Mouse (Mus musculus) layer of hippocampus, postnatal 10 days (tissue): ENCODE results near the gene 1700025G04Rik. TPM values are rescaled to one million over a fixed set of nuclear protein-coding genes. Genes with fewer than 3 reads are reported as not detected.
A peak's percentile ranks its signal among the peaks of the same experiment; 100 is the strongest.
"Not testable (repeated sequence)": the region's sequence is repeated elsewhere in the genome, so short reads cannot be mapped to it uniquely, and the experiment has no call there.

Source experiments
- DNase-seq, 2 experiments: peaks; one replicate each; pipeline ENCODE4 v3.0.0; 2021; ENCODE audit warnings: low spot score in 2 of 2
- total RNA-seq, 2 experiments: library from RNA; stranded (reverse); gene quantifications; 2 replicates each; pipeline ENCODE4 v1.2.3; 2021

Gene 1700025G04Rik
- total RNA-seq, 2 experiments from 2014 or later: 66.0 to 67.7 TPM

- no peak for DNase-seq
These were observed 228.5 kb downstream of the 1700025G04Rik start for GRCm38 (mm10) chr1:151861334-151861995.

- DNase-seq: no peak
These were observed 231.5 kb downstream of the 1700025G04Rik start for GRCm38 (mm10) chr1:151858474-151858873.

DNA sequence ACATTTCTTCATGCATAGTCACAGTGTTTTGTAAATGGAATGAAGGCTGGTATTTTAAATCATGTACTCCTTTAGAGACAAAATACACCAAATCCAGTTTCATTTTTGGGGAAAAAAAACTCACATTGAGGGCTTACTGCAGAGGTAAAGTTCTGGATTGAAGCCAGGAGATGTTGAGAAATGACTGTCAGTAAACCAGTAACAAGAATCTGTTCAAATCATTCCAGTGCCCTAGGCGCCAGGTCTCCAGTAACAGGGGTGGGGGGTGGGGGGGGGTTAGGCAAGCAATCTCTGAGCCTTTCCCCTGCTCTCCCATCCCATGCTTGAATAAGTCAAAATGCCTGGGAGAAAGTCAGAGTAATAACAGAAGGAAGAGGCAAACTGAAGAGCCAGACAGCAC is 234.4 kb downstream of the 1700025G04Rik start:
- no peak for DNase-seq

- DNase-seq: no peak
These were observed 237.9 kb downstream of the 1700025G04Rik start for GRCm38 (mm10) chr1:151851976-151852375.

DNA sequence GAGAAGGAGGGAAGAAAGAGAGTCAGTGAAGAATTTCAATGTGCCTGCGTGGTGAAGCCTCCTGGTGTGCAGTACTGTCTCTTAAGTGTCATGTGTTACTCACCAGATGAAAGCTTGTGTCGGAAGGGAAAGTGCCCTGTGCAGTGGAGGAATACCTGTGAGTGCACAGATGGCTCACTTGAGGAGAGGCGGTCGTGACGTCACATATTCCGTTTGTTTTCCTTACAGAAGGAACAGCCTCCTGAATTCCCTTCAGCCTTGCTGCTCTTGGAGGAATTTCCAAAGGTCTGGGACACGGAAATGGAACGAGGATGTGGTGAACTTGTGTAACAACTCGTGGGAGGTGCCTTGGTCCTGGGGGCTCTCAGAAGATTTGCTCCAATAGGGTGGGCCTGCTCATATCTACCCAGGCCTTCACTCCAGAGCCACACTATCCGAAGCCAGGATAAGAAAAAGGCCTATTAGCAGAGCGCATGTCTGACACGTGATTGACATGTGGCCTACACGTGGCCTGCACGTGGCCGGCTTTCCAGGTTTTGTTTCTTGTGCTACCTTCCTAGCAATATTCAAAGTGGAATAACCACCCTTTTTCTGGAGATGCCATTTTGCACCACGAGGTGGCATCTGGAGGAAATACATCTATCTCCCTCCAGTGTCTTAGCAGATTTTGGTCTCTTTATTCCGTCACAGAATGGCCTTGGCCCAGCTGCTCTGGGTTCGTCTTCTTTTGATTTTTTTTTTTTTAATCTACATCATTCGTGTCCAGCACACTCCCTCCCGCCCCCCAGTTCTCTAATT is 238.7 kb downstream of the 1700025G04Rik start:
- DNase-seq: peak; percentile 28 to 29

- no peak for DNase-seq
These were observed 239.8 kb downstream of the 1700025G04Rik start for GRCm38 (mm10) chr1:151849993-151850608.

- DNase-seq: no peak
These were observed 241.6 kb downstream of the 1700025G04Rik start for GRCm38 (mm10) chr1:151848286-151848685.

GRCm38 (mm10) chr1:151845926-151846782 is 243.8 kb downstream of the 1700025G04Rik start:
- no peak for DNase-seq

GRCm38 (mm10) chr1:151845252-151845832 is 244.6 kb downstream of the 1700025G04Rik start:
- DNase-seq: no peak

DNA sequence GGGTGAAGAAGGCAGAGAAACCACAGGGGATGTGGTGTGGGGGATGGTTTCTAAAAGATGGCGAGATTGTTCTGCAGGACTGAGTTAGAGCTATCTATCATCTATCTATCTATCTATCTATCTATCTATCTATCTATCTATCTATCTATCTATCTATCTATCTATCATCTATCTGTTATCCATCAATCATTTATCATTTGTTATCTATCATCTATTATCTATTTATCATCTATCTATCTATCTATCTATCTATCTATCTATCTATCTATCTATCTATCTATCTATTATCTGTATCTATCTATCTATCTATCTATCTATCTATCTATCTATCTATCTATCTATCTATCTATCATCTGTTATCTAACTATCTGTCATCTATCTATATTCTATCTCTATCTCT is 249.6 kb downstream of the 1700025G04Rik start:
- DNase-seq: not testable (repeated sequence)

- no peak for DNase-seq
These were observed 254.7 kb downstream of the 1700025G04Rik start for GRCm38 (mm10) chr1:151835261-151835660.

DNA sequence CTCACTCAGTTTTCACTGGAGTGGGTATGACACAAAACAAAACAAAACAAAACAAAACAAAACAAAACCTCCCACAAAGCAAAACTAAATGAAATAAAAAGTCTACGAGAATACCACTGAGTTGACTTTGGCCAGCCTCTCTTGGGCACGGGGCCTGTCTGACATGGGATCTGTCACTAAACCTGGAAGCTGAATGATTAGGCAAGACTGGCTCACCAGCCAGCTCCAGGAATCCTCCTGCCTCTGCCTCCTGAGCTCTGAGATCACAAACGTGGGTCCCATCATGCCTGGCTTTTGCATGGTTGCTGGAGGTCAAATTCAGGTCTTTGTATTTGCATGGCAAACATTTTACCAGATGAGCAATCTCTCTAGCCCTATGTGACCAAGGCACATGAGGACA is 258.1 kb downstream of the 1700025G04Rik start:
- DNase-seq: no peak

DNA sequence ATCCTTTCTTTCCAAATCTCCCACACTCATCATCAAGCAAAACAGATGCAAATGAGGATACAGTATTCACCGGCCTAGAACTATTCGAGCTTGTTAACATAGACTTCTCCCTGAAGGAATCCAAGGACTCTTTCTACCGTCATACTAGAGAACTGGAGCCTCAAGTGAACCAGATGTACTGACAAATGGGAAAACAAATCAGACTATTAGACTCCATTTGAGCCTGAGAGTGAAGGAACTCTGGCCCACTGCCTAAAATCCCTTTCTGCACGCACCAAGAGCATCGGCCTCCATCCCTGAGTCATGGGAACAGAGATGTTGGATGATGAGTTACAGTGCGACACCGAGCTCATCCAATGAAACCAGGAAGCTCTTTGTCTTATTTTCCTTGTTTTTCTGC is 264.9 kb downstream of the 1700025G04Rik start:
- DNase-seq: peak in 1 of 2 experiments; percentile 23

DNA sequence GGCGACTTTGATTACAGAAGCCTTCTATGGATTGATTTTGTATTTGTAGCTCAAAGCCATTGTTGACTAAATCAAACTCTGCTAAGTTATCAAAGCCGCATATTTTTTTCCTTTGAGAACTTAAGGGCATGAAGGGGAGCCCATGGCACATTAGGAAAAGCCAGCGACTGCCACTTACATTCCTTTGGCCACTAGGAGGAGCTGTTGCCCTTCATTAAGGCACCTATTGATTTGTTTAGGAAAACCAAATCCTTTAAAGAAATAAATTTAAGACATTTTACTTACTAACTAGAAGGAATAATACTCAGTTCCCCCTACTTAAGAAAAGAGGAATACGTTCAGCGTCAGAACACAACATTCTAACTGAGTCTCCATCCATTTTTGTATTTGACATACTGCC is 269.5 kb downstream of the 1700025G04Rik start:
- peak; percentile 79 to 80 for DNase-seq

- no peak for DNase-seq
These were observed 270.7 kb downstream of the 1700025G04Rik start for GRCm38 (mm10) chr1:151819190-151819589.

DNA sequence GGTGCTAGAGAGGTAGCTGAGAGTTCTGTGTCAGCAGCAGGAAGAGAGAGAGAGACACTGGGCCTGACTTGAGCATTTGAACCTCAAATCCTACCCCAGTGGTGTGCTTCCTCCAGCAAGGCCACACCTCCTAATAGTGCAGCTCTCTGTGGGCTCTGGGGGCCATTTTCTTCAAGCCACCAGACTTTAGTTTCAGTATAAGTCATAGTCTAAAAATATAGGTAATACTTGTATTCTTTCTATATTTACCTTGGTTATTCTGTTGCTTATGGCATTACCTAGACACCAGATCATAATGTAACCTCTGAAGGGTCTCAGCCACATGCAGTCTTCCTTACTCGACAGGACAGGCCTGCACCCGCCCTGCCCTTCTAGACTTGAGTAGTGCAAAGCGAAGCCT is 273.9 kb downstream of the 1700025G04Rik start:
- no peak for DNase-seq

GRCm38 (mm10) chr1:151812004-151812712 is 277.8 kb downstream of the 1700025G04Rik start:
- no peak for DNase-seq

DNA sequence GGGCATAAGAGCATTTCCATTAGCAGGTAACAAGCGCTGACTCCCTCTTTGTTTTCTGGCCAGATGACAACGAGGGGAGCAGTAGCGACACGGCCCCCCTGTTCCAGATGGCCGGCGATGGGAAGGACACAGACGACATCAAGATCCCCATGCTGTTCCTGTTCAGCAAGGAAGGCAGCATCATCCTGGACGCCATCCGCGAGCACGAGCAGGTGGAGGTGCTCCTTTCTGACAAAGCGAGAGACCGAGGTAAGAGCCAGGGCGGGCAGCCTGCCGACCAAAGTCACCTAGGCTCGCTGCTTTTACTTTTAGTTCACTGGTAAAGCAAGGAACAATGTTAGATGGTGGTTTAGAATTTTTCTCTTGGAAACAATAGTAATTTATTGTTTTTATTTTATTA is 278.5 kb downstream of the 1700025G04Rik start:
- no peak for DNase-seq

DNA sequence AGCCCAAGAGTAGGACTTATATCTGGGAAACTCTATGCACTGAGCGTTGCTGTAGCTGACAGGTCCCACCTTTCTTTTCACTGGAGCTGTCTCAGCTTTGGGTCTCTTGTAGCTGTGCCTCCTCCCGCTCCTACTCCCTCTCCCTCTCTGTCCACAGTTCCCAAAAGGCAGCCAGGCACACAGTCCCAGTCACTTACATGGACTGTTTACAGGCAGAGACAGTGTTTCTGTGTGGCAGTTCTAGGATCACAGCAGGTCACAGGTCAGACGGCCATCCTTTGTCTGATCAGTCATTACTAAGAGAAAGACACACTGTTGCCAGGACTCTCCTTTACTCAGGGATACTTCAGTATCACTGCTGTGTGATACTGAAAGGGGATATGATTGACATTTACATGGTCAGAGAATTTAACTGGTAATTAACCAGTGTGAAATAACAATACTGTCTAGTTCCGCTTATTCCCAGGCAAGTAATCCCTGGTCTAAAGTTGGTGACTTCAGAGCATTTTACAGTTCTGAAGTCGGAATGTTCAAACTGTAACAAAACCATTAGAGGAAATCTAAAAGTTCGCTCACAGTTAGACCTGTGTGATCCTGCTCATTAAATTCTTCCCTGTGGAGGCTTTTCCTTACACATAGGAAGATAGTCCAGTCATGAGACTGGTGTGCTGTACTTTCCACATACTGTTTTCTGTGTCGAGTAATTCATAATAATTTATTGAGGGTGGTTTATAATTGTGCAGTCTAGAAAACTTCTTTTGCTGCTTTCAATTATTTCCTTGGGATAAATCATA is 279.1 kb downstream of the 1700025G04Rik start:
- DNase-seq: no peak
